Mouse (Mus musculus): ENCODE data around the gene Fam187a.
A peak's percentile ranks its signal among the peaks of the same experiment; 100 is the strongest.

The Fam187a gene

DNA sequence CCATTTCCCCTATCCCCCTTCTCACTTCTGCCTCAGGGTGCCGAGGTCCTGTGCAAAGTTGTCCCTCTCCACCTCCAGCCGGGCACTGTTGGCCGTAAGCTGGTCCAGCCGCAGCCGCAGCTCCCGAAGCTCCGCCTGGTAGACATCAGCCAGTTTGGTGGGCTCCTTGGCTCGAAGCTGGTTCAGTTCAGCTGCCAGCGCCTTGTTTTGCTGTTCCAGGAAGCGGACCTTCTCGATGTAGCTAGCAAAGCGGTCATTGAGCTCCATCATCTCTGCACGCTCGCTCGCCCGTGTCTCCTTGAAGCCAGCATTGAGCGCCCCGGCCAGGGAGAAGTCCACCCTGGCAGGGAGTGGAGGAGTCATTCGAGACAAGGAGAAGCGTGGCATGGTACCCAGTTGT is 11.7 kb downstream of the Fam187a start:
- no peak for DNase-seq

DNA sequence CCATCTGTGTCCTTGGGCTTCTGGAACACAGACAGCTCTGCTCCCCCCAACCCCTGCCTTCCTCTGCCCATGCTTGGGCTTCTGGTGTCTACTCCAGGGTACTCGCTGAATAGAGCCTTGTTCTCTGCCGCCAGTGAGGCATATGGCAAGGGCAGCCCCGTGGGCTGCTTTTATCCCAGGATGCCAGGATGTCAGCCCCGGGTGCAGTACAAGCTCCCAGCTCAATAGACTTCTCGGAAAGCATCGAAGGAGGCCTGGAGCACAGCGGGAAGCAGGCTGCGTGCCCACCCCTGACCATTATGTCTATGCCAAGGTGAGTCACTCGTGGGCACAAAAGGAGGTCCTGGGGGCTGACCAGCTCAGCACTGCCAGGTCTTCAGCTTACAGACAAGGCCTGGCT is 13.4 kb downstream of the Fam187a start:
- DNase-seq, result no peak

DNA sequence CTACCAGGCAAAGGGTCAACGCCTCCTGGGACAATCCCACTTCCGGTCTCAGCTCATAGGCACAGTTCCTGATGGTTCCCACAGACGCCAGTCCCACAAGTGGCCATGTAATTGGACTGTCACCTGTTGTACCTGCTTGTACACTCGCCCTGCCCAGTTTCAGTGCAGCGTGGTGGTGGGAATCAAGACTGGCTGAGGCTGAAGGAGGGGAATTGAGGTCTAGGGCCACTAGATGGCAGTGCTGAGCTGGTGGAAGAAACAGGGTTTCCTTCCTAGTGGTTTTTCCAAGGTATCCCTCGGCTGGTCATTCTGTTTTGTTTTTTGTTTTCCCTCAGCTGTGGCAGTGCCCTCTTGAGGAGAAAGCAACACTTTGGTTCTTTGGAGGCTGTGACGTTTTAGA is 15.8 kb downstream of the Fam187a start, which contains the start of gene Gfap:
Gene Gfap (minus strand): TSS at position 150 of the 400 bp plus-strand sequence.
- DNase-seq, result peak; percentile 81

DNA sequence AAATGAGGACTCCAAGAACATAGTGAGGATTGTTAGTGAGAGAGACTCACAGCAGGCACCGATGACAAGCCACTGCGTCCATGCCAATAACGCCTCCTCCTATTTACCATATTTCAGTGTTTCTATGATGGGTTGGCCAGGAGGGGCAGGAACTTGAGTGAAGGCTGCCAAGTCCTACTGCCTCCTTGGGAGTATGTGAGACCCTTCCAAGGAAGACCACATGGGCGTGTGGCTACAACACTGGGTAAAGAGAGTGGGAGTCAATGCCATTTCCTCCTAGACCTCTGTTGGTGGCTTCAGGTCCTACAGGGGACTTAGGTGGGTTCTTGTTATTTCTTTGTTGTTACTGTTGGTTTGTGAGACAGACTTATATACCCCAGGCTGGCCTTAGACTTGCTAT is 16.2 kb downstream of the Fam187a start:
- DNase-seq, result no peak

DNA sequence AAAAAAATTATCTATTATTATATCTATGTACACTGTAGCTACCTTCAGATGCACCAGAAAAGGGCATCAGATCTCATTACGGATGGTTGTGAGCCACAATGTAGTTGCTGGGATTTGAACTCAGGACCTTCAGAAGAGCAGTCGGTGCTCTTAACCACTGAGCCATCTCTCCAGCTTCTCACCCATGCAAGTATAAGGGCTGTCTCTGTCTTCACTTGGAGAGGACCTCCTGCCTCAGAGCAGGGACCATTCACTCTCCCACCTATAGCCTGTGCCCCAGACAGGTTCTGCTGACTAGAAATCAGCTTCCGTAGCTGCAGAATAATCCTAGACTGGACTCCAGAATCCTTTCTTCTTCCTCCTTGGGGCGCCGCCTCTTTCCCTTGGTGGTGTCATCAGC is 17.1 kb downstream of the Fam187a start:
- DNase-seq, result no peak

DNA sequence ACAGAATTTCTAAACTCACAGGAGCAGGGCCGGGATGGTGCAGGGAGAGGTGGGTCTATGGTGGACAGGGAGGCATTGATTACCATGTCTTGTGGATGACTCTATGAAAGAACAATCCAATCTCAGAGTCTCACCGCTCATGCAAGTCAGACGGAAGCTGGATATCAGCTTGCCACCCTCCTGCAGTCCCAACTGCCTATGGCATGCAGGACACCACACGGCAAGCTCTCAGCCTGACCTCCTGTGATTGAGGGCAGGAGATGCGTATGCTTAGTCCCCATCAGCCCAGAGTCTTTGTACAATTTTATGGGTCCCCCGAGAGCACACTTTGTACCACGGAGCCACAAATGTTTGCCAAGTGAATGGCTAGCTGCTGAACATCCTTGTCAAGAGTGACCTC is 18.7 kb downstream of the Fam187a start:
- no peak for DNase-seq

DNA sequence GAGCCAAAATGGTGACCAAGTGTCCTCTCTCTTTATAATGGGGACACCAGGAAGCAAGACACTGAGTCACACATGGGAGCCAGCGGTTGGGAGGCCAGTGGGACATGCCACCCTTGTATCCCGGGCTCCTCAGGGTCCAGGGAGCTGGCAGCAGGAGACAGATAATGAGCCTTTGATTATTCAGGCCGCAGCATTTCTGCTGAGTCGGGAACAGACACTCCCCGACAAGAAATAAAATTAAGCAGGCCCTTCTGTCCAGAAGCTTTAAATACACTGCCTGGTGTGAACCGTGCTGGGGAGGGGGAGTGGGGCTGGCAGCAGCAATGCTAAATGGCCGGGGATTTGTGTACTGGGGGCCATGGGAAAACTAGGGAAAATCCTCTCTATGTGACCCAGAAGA is 26.4 kb downstream of the Fam187a start:
- no peak for DNase-seq

DNA sequence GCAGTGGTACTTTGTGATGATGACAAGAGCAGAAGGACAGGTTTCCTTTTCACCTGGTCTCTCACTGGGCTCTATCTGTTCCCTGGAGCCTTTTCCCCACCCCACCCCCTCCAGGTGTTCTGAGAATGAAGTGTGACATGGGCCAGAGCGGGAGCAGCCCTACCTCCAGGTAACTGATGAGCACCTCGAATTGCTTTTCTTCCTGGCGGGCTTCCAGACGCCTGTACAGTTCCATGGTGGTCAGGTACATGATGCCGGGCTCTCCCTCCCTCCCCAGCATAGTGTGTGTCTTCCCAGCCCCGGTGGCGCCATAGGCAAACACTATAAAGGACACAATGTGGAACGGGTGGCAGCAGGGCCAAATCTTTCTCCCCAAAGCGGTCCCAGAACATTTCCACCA is 30.4 kb downstream of the Fam187a start:
- no peak for DNase-seq

DNA sequence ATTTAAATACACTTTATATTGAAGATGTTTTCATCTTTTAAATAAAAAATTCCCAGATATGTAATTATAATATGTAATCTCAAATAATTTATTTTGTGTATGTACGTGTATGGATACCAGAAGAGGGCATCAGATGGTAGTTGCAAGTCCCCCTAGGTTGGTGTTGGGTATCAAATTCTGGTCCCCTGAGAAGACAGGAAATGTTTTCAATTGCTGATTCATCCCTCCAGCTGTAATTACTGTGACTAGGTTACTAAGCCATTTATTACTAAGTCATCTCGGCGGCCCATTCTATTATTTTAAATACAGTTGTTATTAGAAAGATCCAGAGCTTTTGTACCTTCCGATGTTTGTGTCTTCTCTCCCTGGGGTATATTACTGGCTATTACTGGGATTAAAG is 33.1 kb downstream of the Fam187a start:
- DNase-seq, result no peak

DNA sequence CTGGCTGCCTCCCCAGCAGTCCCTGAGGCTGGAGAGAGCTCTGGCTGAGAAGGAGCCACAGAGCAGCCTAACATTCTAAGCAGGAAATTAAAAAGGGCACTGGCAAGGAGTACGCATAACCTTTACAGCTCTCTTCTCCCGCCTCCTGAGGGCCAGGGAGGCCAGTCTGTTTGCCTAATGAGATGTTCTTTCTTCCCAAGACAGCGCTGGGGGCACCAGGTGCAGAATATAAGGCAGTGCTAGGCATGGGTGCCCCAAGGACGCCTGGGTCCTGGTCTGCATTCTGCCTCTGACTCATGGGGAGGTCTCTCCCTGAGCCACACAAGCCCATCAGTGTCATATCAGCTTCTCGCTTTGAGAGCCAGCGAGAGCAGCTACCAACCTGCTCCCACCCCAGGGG is 36.5 kb downstream of the Fam187a start:
- no peak for DNase-seq

DNA sequence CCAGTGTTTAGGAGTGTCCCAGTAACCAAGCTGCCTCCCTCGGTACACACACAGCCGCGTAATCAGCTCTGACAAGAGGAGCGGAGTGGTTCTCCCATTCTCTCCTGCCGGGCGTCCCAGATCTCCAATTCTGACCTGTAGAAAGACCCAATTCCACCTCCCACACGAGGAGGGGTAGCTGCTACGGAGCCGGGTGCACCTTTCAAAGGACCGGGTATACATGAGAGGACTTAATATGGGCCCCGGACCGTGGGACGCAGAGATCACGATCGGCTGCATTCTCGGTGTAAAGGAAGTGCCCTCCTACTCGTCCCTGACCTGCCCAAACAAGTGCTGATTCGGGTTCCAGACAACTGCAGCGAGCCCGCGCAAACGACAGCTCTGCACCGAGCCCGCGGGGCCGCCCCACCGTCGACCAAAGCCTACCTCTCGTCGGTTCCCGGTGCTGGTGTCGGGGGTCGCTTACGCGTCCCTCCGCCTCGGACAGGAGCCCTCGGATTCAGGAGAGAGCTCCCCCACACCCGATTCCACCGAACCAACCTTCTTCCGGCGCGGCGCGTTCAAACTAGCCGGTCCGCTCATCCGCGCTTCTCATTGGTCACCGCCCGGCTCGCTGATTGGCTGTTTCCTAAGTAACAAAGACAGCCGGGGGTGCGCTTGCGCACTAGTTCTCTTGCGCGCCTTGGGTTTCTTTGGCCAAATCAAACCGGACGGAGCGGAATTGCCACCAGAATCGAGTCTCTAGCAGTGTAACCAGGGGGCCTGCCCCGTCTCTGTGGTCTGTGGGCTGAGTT is 39.8 kb downstream of the Fam187a start, which contains the start of gene Kif18b:
Gene Kif18b (minus strand): TSS at position 568 of the 794 bp plus-strand sequence.
- DNase-seq, result peak; percentile 94

DNA sequence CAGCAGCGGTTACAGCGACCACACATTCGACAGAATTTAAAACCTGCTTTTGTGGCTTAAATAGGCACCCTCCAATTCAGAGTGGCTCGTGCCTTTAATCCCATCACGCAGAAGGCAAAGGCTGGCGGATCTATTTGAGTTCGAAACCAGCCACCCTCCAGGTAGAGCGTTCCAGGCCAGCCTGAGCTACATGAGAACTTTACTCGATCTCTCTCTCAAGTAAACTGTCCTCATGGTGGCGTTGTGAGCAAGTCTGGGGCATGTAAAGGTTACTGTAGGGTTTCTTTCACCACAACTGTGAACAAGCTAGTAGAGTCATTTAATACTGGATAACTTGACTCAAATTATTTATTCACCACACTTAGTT is 40.4 kb downstream of the Fam187a start:
- DNase-seq, result peak; percentile 77

DNA sequence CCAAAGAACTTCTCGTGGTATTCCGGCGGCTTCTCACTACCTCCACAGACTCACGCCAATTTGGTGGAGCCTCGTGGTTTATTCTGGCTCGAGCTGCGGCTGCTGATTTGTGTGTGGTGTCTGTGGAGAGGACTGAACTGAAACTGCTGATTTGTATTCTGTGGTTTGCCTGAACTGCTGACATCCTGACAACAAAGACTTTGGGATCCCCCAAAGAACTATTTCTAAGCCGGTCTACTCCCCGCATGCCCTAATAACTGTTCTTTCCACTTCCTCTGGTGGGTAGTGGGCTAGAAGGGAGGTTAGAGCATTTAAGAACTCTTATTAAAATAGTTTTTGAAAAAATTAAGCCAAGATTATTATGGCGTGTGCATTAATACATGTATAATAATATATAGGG is 45.7 kb downstream of the Fam187a start:
- DNase-seq, result no peak

DNA sequence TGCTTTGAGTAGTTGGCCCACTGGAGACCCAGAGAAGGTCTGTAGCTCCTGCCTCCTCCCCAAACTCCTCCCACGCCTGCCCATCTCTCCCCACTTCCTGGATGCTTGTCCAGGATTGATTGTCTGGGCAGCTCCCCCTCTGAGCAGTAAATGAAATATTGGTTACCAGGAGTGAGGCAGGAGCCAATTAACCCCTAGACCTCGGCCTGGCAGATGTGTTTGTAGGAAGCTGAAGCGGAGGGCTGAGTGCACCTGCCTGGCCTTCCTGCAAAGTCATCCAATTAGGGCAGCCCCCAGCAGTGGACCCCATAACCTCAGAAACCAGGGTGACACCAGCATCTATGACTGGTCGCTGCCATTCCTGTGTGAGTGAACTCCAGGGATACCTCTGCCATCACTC is 51.3 kb downstream of the Fam187a start:
- DNase-seq, result no peak
